ENCODE assay signal across 29 mouse cellular contexts in genomic region chr6:51602341-51602740, GRCm38 (mm10).
DNase-seq lines count a peak whose midpoint lies in the region; ATAC-seq and TF ChIP-seq lines count a peak whose summit lies in the region.
"Had no signal": no experiment of that assay in that cellular context is flagged by ENCODE, and none has a peak within 500 bp of the region (broad histone marks: within the 10 kb centered on the region; RNA-seq: fewer than 3 reads in every experiment).

No protein-coding gene starts in this region.

- no peaks in the 10 kb centered on the region for H3K79me2 ChIP-seq in CH12.LX (replicated peaks; ENCODE audit: control insufficient read depth, extremely low read depth, insufficient read depth, poor library complexity, severe bottlenecking)

- H3K27ac ChIP-seq in intestine, postnatal 0 days (ENCODE audit: low read depth, low read length), result no peak overlapping the region
- no peak overlapping the region for H3K27ac ChIP-seq in intestine, embryonic 16.5 days (ENCODE audit: low read length)
- H3K27ac ChIP-seq in CH12.LX (ENCODE audit: insufficient read depth, low read depth) (no peak overlapping the region), ES-Bruce4 (ENCODE audit: insufficient read depth, low read length) (no peak overlapping the region)
- H3K27ac ChIP-seq in midbrain, embryonic 11.5 days (ENCODE audit: low read depth, low read length), result no peak overlapping the region
- H3K27ac ChIP-seq in intestine, embryonic 15.5 days, result no peak overlapping the region
- H3K27ac ChIP-seq: embryonic facial prominence, embryonic 10.5 days; embryonic facial prominence, embryonic 13.5 days; gastrocnemius, adult 2 months; hindbrain, embryonic 13.5 days had no signal

- in situ Hi-C loops in CH12.LX (cut with MboI; ENCODE audit: low pct_ligation_motif_present, low pct_unique_long_range_greater_than_20kb, low sequenced_read_pairs), result no loop called here

- TF ChIP-seq EP300 in CH12.LX (IDR thresholded peaks at IDR 0.05; ENCODE audit: low read length), result no peak
- no peak for TF ChIP-seq EP300 in ES-Bruce4 (IDR thresholded peaks at IDR 0.05; ENCODE audit: insufficient read depth, low read depth, low read length)

- no peak overlapping the region for H3K4me3 ChIP-seq in intestine, postnatal 0 days (ENCODE audit: low read depth, low read length)
- H3K4me3 ChIP-seq in intestine, embryonic 16.5 days (ENCODE audit: low read length), result no peak overlapping the region
- H3K4me3 ChIP-seq in CH12.LX (replicated peaks in 1 of 3; ENCODE audit: low read depth in 2 of 3, low read length in 2 of 3, poor library complexity in 1 of 3) (no peak overlapping the region), ES-Bruce4 (ENCODE audit: low read depth, low read length) (no peak overlapping the region)
- no peak overlapping the region for H3K4me3 ChIP-seq in midbrain, embryonic 11.5 days (ENCODE audit: low read depth, low read length)
- no peak overlapping the region for H3K4me3 ChIP-seq in intestine, embryonic 15.5 days (replicated peaks)
- H3K4me3 ChIP-seq: embryonic facial prominence, embryonic 10.5 days; embryonic facial prominence, embryonic 13.5 days; erythroblast, embryonic 14.5 days; gastrocnemius, adult 2 months; hindbrain, embryonic 13.5 days had no signal

- 65% methylated on average over 1 of the region's 1 CpGs for WGBS in intestine, postnatal 0 days
- WGBS in intestine, embryonic 16.5 days, result 64% methylated on average over 1 of the region's 1 CpGs
- 94% methylated on average over 1 of the region's 1 CpGs for WGBS in midbrain, embryonic 11.5 days
- WGBS in intestine, embryonic 15.5 days, result 65% methylated on average over 1 of the region's 1 CpGs

- TF ChIP-seq CTCF in intestine, postnatal 0 days (IDR thresholded peaks at IDR 0.05; ENCODE audit: low read depth), result 0 out of 2 replicates have a peak, but pooled peaks have one; percentile 4
- TF ChIP-seq CTCF in CH12.LX (conservative IDR thresholded peaks at IDR 0.05 in 1 of 2, IDR thresholded peaks at IDR 0.05 in 1 of 2; ENCODE audit: low read depth in 2 of 2, low read length in 2 of 2) (peak in 1 of 2 experiments; percentile 13; a peak in 1 of 4 replicates), ES-Bruce4 (IDR thresholded peaks at IDR 0.05; ENCODE audit: low read depth, low read length) (peak; percentile 2)

- no peaks in the 10 kb centered on the region for H3K4me1 ChIP-seq in intestine, postnatal 0 days (replicated peaks; ENCODE audit: control insufficient read depth, insufficient read depth, low read length)
- H3K4me1 ChIP-seq in intestine, embryonic 16.5 days (ENCODE audit: control insufficient read depth, insufficient read depth, low read length), result no peaks in the 10 kb centered on the region
- H3K4me1 ChIP-seq in CH12.LX (ENCODE audit: control insufficient read depth in 1 of 2, insufficient read depth in 2 of 2) (no peaks in the 10 kb centered on the region), ES-Bruce4 (ENCODE audit: control insufficient read depth, insufficient read depth, low read length) (no peaks in the 10 kb centered on the region)
- H3K4me1 ChIP-seq in midbrain, embryonic 11.5 days (ENCODE audit: control insufficient read depth, insufficient read depth, low read length), result peaks cover 10% of the 10 kb centered on the region; the same call in 1 of the 2 replicates
- H3K4me1 ChIP-seq in intestine, embryonic 15.5 days (replicated peaks), result no peaks in the 10 kb centered on the region

- no peaks in the 10 kb centered on the region for H3K9me3 ChIP-seq in intestine, postnatal 0 days (ENCODE audit: control insufficient read depth)
- no peaks in the 10 kb centered on the region for H3K9me3 ChIP-seq in intestine, embryonic 16.5 days (ENCODE audit: control insufficient read depth, low read length)
- peaks cover 2% of the 10 kb centered on the region for H3K9me3 ChIP-seq in CH12.LX (replicated peaks; ENCODE audit: low read length)
- H3K9me3 ChIP-seq in ES-Bruce4 (replicated peaks; ENCODE audit: control insufficient read depth, insufficient read depth, low read length, poor library complexity, severe bottlenecking), result no peaks in the 10 kb centered on the region
- H3K9me3 ChIP-seq in midbrain, embryonic 11.5 days (ENCODE audit: control insufficient read depth, low read length), result no peaks in the 10 kb centered on the region
- no peaks in the 10 kb centered on the region for H3K9me3 ChIP-seq in intestine, embryonic 15.5 days
- H3K9me3 ChIP-seq: embryonic facial prominence, embryonic 10.5 days; embryonic facial prominence, embryonic 13.5 days; hindbrain, embryonic 13.5 days had no signal

- TF ChIP-seq POLR2A in CH12.LX (IDR thresholded peaks at IDR 0.05; ENCODE audit: low read depth, low read length) (no peak), ES-Bruce4 (IDR thresholded peaks at IDR 0.05; ENCODE audit: insufficient read depth, low read length) (no peak)

- H3K9ac ChIP-seq in intestine, postnatal 0 days (ENCODE audit: low read depth, low read length), result no peak overlapping the region
- H3K9ac ChIP-seq in intestine, embryonic 16.5 days (ENCODE audit: low read depth, low read length), result no peak overlapping the region
- H3K9ac ChIP-seq in CH12.LX (ENCODE audit: insufficient read depth, low read depth), result no peak overlapping the region
- no peak overlapping the region for H3K9ac ChIP-seq in ES-Bruce4 (ENCODE audit: low read depth, poor library complexity, severe bottlenecking)
- H3K9ac ChIP-seq in midbrain, embryonic 11.5 days (ENCODE audit: low read length), result no peak overlapping the region
- no peak overlapping the region for H3K9ac ChIP-seq in intestine, embryonic 15.5 days
- H3K9ac ChIP-seq: embryonic facial prominence, embryonic 13.5 days; forebrain, postnatal 0 days; hindbrain, embryonic 13.5 days had no signal

- peak; percentile 2 for TF ChIP-seq RAD21 in CH12.LX (IDR thresholded peaks at IDR 0.05; ENCODE audit: low read depth, low read length)

- dilution Hi-C loops in CH12.LX (cut with MboI; ENCODE audit: extremely low pct_ligation_motif_present, extremely low pct_unique_long_range_greater_than_20kb, low sequenced_read_pairs), result no loop called here

- no peak overlapping the region for H3K4me2 ChIP-seq in intestine, postnatal 0 days (replicated peaks; ENCODE audit: low read depth)
- no peak overlapping the region for H3K4me2 ChIP-seq in intestine, embryonic 16.5 days (ENCODE audit: low read depth, low read length)
- H3K4me2 ChIP-seq in CH12.LX (ENCODE audit: insufficient read depth, low read depth, poor library complexity, severe bottlenecking), result no peak overlapping the region
- no peak overlapping the region for H3K4me2 ChIP-seq in midbrain, embryonic 11.5 days
- no peak overlapping the region for H3K4me2 ChIP-seq in intestine, embryonic 15.5 days (replicated peaks)
- H3K4me2 ChIP-seq: embryonic facial prominence, embryonic 13.5 days; heart, embryonic 11.5 days; hindbrain, embryonic 13.5 days had no signal

- 0 out of 2 replicates have a peak, but pooled peaks cover 4% of the 10 kb centered on the region for H3K27me3 ChIP-seq in intestine, postnatal 0 days (replicated peaks; ENCODE audit: control insufficient read depth, insufficient read depth, low read length)
- H3K27me3 ChIP-seq in intestine, embryonic 16.5 days (replicated peaks; ENCODE audit: control insufficient read depth, insufficient read depth, low read length), result no peaks in the 10 kb centered on the region
- no peaks in the 10 kb centered on the region for H3K27me3 ChIP-seq in CH12.LX (replicated peaks)
- H3K27me3 ChIP-seq in ES-Bruce4 (ENCODE audit: control insufficient read depth, insufficient read depth, low read length, poor library complexity, severe bottlenecking), result no peaks in the 10 kb centered on the region
- H3K27me3 ChIP-seq in midbrain, embryonic 11.5 days (ENCODE audit: control insufficient read depth, insufficient read depth, low read length), result no peaks in the 10 kb centered on the region
- no peaks in the 10 kb centered on the region for H3K27me3 ChIP-seq in intestine, embryonic 15.5 days (replicated peaks)
- H3K27me3 ChIP-seq: embryonic facial prominence, embryonic 13.5 days; hindbrain, embryonic 13.5 days had no signal

- no peak for DNase-seq in CH12.LX (ENCODE audit: extremely low read depth)
- peak; percentile 51 for DNase-seq in ZHBTc4 (ENCODE audit: low read depth, low spot score)
- no peak for DNase-seq in midbrain, embryonic 11.5 days (ENCODE audit: low spot score, missing footprints)
- DNase-seq: adrenal gland, postnatal 10 days; adrenal gland, postnatal 36 days; cerebellum, adult 11-12 months; cerebellum, adult 8-10 months; cerebellum, postnatal 10 days; cerebellum, postnatal 36 days; embryo, embryonic 11 days; forebrain, postnatal 0 days; gastrocnemius, adult 2 months; gastrocnemius, postnatal 14 days; heart, adult 11 months; kidney, adult 18-20 months; kidney, adult 9 months had no signal

- no peaks in the 10 kb centered on the region for H3K36me3 ChIP-seq in intestine, postnatal 0 days (ENCODE audit: control insufficient read depth, insufficient read depth)
- no peaks in the 10 kb centered on the region for H3K36me3 ChIP-seq in intestine, embryonic 16.5 days (ENCODE audit: control insufficient read depth, insufficient read depth, low read length)
- peaks cover 0 to 9% of the 10 kb centered on the region in 2 experiments for H3K36me3 ChIP-seq in CH12.LX (replicated peaks in 1 of 2; ENCODE audit: control insufficient read depth in 1 of 2, insufficient read depth in 1 of 2, low read length in 1 of 2)
- H3K36me3 ChIP-seq in ES-Bruce4 (ENCODE audit: control insufficient read depth, insufficient read depth, low read length, poor library complexity, severe bottlenecking), result no peaks in the 10 kb centered on the region
- no peaks in the 10 kb centered on the region for H3K36me3 ChIP-seq in midbrain, embryonic 11.5 days (ENCODE audit: control insufficient read depth, insufficient read depth, low read length)
- H3K36me3 ChIP-seq in intestine, embryonic 15.5 days, result no peaks in the 10 kb centered on the region
- H3K36me3 ChIP-seq: embryonic facial prominence, embryonic 10.5 days; embryonic facial prominence, embryonic 13.5 days; hindbrain, embryonic 13.5 days had no signal

- no peak for ATAC-seq in intestine, postnatal 0 days
- no peak for ATAC-seq in intestine, embryonic 16.5 days
- ATAC-seq in midbrain, embryonic 11.5 days (ENCODE audit: low FRiP score), result no peak
- no peak for ATAC-seq in intestine, embryonic 15.5 days
- ATAC-seq: CD4-positive, CD25-positive, alpha-beta regulatory T cell, adult 4 months; forebrain, embryonic 14.5 days; forebrain, postnatal 0 days; hindbrain, embryonic 16.5 days; inflammation-experienced regulatory T-cells, adult 6 months had no signal

TF ChIP-seq in CH12.LX, 34 proteins besides CTCF, POLR2A, EP300 and RAD21 (continues in another document):
- no peak for TF ChIP-seq MXI1 (IDR thresholded peaks at IDR 0.05; ENCODE audit: low read depth, low read length)
- no peak for TF ChIP-seq ELF1 (IDR thresholded peaks at IDR 0.05; ENCODE audit: low read depth, low read length)
- TF ChIP-seq NELFE (IDR thresholded peaks at IDR 0.05; ENCODE audit: low read depth, low read length), result no peak
- TF ChIP-seq MAZ (IDR thresholded peaks at IDR 0.05; ENCODE audit: low read depth, low read length), result no peak
- no peak for TF ChIP-seq USF2 (conservative IDR thresholded peaks at IDR 0.05; ENCODE audit: low read depth, low read length)
- no peak for TF ChIP-seq ZC3H11A (IDR thresholded peaks at IDR 0.05; ENCODE audit: low read depth, low read length)
- TF ChIP-seq HCFC1 (IDR thresholded peaks at IDR 0.05; ENCODE audit: low read depth, low read length), result no peak
- TF ChIP-seq JUN (IDR thresholded peaks at IDR 0.05; ENCODE audit: insufficient read depth, low read depth, low read length), result no peak
